ENCODE assay signal across 8 mouse cellular contexts in the genomic region with DNA sequence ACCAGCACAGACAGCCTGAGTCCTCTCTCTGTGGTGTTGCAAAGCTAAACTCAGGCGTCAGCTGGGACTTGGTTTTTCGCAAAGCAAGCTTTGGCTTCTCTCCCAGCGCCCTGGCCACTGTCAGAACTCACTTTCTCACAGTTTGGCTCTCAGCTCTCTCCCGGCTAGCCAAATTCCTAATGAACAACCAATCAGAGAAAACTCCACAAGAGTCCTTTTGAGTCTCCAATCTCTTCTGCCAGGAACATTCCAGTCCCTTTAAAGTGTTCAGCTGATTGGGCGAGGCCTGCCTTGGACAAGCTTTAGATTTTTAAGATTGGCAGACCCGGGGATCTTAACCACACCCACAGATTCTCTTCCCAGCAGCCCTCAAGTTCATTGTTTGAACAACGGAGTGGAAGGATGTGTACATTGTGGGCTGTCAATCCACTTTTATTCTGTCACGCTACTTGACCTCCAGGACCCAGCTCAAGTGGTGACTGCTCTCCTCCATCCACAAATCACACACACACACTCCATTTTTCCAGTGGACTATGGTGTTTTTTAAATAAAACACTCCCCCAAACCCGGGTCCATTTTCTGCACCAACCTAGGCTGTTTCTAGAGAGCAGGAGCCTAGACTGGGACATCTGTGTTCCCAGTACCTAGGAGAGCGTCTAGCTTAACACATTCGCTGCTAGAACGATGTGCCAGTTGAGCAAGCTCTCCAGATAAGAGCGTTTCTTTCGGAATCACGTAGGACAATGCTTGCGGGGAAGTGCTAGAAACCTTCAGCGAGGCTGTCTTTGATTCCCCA. TPM values are rescaled to one million over a fixed set of nuclear protein-coding genes. Genes with fewer than 3 reads are reported as not detected.
DNase-seq lines count a peak whose midpoint lies in the region; ATAC-seq and TF ChIP-seq lines count a peak whose summit lies in the region.

No protein-coding gene starts in this region.

- 18% methylated on average over 17 of the region's 17 CpGs for WGBS in hindbrain, embryonic 16.5 days
- WGBS in midbrain, embryonic 10.5 days: 23% methylated on average over 17 of the region's 17 CpGs
- 10% methylated on average over 17 of the region's 17 CpGs for WGBS in stomach, embryonic 16.5 days

- intact Hi-C loops in left cerebral cortex, adult 2 months (cut with DNase I): loop anchor here (5.0 kb wide), 4 partner anchors 96 to 331 kb away; a partner anchor contains a TSS

- no peaks in the 10 kb centered on the region for H3K9me3 ChIP-seq in hindbrain, embryonic 16.5 days (ENCODE audit: control insufficient read depth, low read length)
- H3K9me3 ChIP-seq in midbrain, embryonic 10.5 days (replicated peaks): no peaks in the 10 kb centered on the region
- H3K9me3 ChIP-seq in stomach, embryonic 16.5 days (replicated peaks; ENCODE audit: control insufficient read depth, low read length): no peaks in the 10 kb centered on the region

- TF ChIP-seq CTCF in left cerebral cortex, adult 2 months (IDR thresholded peaks at IDR 0.05): no peak

- peak overlapping the region; percentile 47 for H3K4me2 ChIP-seq in hindbrain, embryonic 16.5 days (ENCODE audit: low read length)
- H3K4me2 ChIP-seq in stomach, embryonic 16.5 days (ENCODE audit: low read depth, low read length): peak overlapping the region; percentile 54

- H3K4me3 ChIP-seq in hindbrain, embryonic 16.5 days (ENCODE audit: low read length): no peak overlapping the region
- H3K4me3 ChIP-seq in left cerebral cortex, adult 2 months: peak overlapping the region; percentile 29; the same call in 1 of the 2 replicates
- H3K4me3 ChIP-seq in midbrain, embryonic 10.5 days: peak overlapping the region; percentile 37
- H3K4me3 ChIP-seq in stomach, embryonic 16.5 days (replicated peaks; ENCODE audit: low read length): peak overlapping the region; percentile 5; the same call in 1 of the 2 replicates

- H3K27me3 ChIP-seq in hindbrain, embryonic 16.5 days (replicated peaks; ENCODE audit: control insufficient read depth, insufficient read depth, low read length): no peaks in the 10 kb centered on the region
- H3K27me3 ChIP-seq in midbrain, embryonic 10.5 days (ENCODE audit: low read depth, poor library complexity, severe bottlenecking): peaks cover 13% of the 10 kb centered on the region
- no peaks in the 10 kb centered on the region for H3K27me3 ChIP-seq in stomach, embryonic 16.5 days (ENCODE audit: control insufficient read depth, insufficient read depth, low read length)

- peak; percentile 97 for DNase-seq in adipocyte (ENCODE audit: low spot score)
- peak; percentile 46 to 51 for DNase-seq in cerebellum, postnatal 36 days
- peak; percentile 82 for DNase-seq in gastrocnemius, postnatal 10 days
- DNase-seq in left cerebral cortex, adult 2 months (ENCODE audit: extremely low spot score in 1 of 2, low spot score in 2 of 2): peak; percentile 45 to 51
- peak; percentile 53 for DNase-seq in midbrain, embryonic 10.5 days (ENCODE audit: low spot score)
- no peak for DNase-seq in thymus, postnatal 36 days

- H3K27ac ChIP-seq in hindbrain, embryonic 16.5 days (ENCODE audit: low read depth, low read length): peak overlapping the region; percentile 68
- H3K27ac ChIP-seq in left cerebral cortex, adult 2 months: peak overlapping the region; percentile 25; the same call in 1 of the 2 replicates
- peak overlapping the region; percentile 73 for H3K27ac ChIP-seq in midbrain, embryonic 10.5 days (replicated peaks)
- H3K27ac ChIP-seq in stomach, embryonic 16.5 days (ENCODE audit: low read length): peak overlapping the region; percentile 84

- no peaks in the 10 kb centered on the region for H3K36me3 ChIP-seq in hindbrain, embryonic 16.5 days (ENCODE audit: control insufficient read depth, insufficient read depth, low read length)
- no peaks in the 10 kb centered on the region for H3K36me3 ChIP-seq in midbrain, embryonic 10.5 days
- H3K36me3 ChIP-seq in stomach, embryonic 16.5 days (ENCODE audit: control insufficient read depth, insufficient read depth, low read length): no peaks in the 10 kb centered on the region

- ATAC-seq in hindbrain, embryonic 16.5 days: peak; percentile 82
- peak; percentile 83 for ATAC-seq in stomach, embryonic 16.5 days (ENCODE audit: insufficient read depth, low FRiP score)

- H3K4me1 ChIP-seq in hindbrain, embryonic 16.5 days (ENCODE audit: control insufficient read depth, insufficient read depth, low read depth, low read length): peaks cover 5% of the 10 kb centered on the region
- H3K4me1 ChIP-seq in midbrain, embryonic 10.5 days: peaks cover 29% of the 10 kb centered on the region
- 0 out of 2 replicates have a peak, but pooled peaks cover 6% of the 10 kb centered on the region for H3K4me1 ChIP-seq in stomach, embryonic 16.5 days (ENCODE audit: control insufficient read depth, insufficient read depth, low read length)

- no peak overlapping the region for H3K9ac ChIP-seq in hindbrain, embryonic 16.5 days (ENCODE audit: low read depth, low read length)
- 0 out of 2 replicates have a peak overlapping the region, but pooled peaks have one; percentile 44 for H3K9ac ChIP-seq in stomach, embryonic 16.5 days (ENCODE audit: low read length)

RNA-seq across cellular contexts. Expression of a gene that starts 46.3 kb away (rescaled TPM):
- 1 to 10 TPM; 2.9 to 3.9 TPM for total RNA-seq in gastrocnemius, postnatal 10 days (2021)
- 8.3 and 8.4 TPM in 2 replicates for polyA plus RNA-seq in hindbrain, embryonic 16.5 days (2015; fragmentation: Nextera tagmentation; extraction: Ambion mirVana)
- total RNA-seq in left cerebral cortex, adult 2 months (2021): 10 to 100 TPM; 46.2 to 49.9 TPM
- 2.2 and 2.7 TPM in 2 replicates for polyA plus RNA-seq in midbrain, embryonic 10.5 days (2016; fragmentation: Nextera tagmentation; extraction: Ambion mirVana)
- 1.2 and 1.9 TPM in 2 replicates for polyA plus RNA-seq in stomach, embryonic 16.5 days (2015; fragmentation: Nextera tagmentation; extraction: Ambion mirVana)

Comparison
In these comparisons a context has a peak if more than half of its experiments do, and no peak if none do; other contexts are left out.
1. DNase-seq: peak in adipocyte (single experiment), cerebellum, postnatal 36 days (2 of 2), gastrocnemius, postnatal 10 days (single experiment), left cerebral cortex, adult 2 months (2 of 2) and midbrain, embryonic 10.5 days (single experiment); none in thymus, postnatal 36 days (0 of 2).
2. H3K27ac ChIP-seq: peak in every context shown above with its lines; median percentile 84 in stomach, embryonic 16.5 days; 73 in midbrain, embryonic 10.5 days; 68 in hindbrain, embryonic 16.5 days; 25 in left cerebral cortex, adult 2 months.